ENCODE assay signal across 8 mouse cellular contexts in the genomic region with DNA sequence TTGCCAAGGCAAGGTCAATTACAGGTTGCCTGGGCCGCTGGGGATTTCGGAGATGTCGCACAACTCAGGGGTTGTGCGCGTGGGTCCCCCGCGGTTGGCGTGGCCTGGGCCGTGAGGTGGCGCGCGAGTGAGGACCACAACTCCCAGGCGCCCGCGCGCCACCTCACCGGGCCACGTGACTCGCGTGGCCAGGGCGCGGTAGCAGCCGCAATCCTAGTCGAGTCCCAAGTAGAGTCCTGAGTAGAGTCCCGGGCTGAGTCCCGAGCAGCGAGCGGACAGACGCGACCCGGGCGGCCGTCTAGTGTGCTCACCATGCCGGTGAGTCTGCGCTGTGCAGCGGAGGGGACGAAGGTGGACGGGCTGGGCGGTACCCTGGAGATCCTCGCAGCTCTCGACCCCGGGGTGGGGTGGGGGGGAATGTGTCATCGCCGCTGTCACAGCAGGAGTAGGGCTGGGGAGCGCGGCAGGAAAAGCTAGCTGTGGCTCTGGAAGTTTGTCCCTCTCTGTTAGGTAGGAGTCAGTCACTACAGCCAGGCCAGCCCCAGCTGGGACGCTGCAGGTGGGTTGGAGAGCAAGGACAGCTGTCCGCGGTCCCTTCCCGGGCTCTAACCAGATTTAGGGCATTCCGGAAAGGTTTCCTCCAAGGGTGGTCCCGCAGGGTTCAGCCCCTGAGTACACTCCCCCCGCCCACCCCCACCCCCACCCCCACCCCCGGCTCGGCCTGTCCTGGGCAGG. TPM values are rescaled to one million over a fixed set of nuclear protein-coding genes. Genes with fewer than 3 reads are reported as not detected.
A peak's percentile ranks its signal among the peaks of the same experiment; 100 is the strongest.
DNase-seq lines count a peak whose midpoint lies in the region; ATAC-seq and TF ChIP-seq lines count a peak whose summit lies in the region.

No protein-coding gene starts in this region.

- no peak for TF ChIP-seq CTCF in embryonic fibroblast, embryonic 13.5 days (IDR thresholded peaks at IDR 0.05; ENCODE audit: borderline replicate concordance, insufficient read depth, low read length)
- peak; percentile 38 for TF ChIP-seq CTCF in kidney, postnatal 0 days (IDR thresholded peaks at IDR 0.05; ENCODE audit: low read depth)

- H3K36me3 ChIP-seq in heart, embryonic 13.5 days: peaks cover 3% of the 10 kb centered on the region; the same call in 1 of the 2 replicates
- H3K36me3 ChIP-seq in kidney, postnatal 0 days (ENCODE audit: insufficient read depth, low read length): 0 out of 2 replicates have a peak, but pooled peaks cover 5% of the 10 kb centered on the region
- no peaks in the 10 kb centered on the region for H3K36me3 ChIP-seq in liver, embryonic 12.5 days
- H3K36me3 ChIP-seq in stomach, embryonic 15.5 days: no peaks in the 10 kb centered on the region

- 0 out of 2 replicates have a peak, but pooled peaks cover 7% of the 10 kb centered on the region for H3K4me1 ChIP-seq in embryonic fibroblast, embryonic 13.5 days (ENCODE audit: control insufficient read depth, insufficient read depth, low read length)
- H3K4me1 ChIP-seq in heart, embryonic 13.5 days: peaks cover 36% of the 10 kb centered on the region
- H3K4me1 ChIP-seq in kidney, postnatal 0 days (replicated peaks; ENCODE audit: insufficient read depth, low read length): peaks cover 6% of the 10 kb centered on the region; the same call in 1 of the 2 replicates
- peaks cover 11% of the 10 kb centered on the region for H3K4me1 ChIP-seq in liver, embryonic 12.5 days
- H3K4me1 ChIP-seq in stomach, embryonic 15.5 days: peaks cover 10% of the 10 kb centered on the region

- under 1% methylated on average over 55 of the region's 55 CpGs for WGBS in heart, embryonic 13.5 days
- 0% methylated on average over 54 of the region's 55 CpGs for WGBS in kidney, postnatal 0 days
- WGBS in liver, embryonic 12.5 days (ENCODE audit: insufficient replicate concordance): under 1% methylated on average over 55 of the region's 55 CpGs
- WGBS in stomach, embryonic 15.5 days: under 1% methylated on average over 55 of the region's 55 CpGs

- peak overlapping the region; percentile 90 for H3K9ac ChIP-seq in heart, embryonic 13.5 days
- H3K9ac ChIP-seq in kidney, postnatal 0 days (ENCODE audit: low read depth, low read length): peak overlapping the region; percentile 74
- H3K9ac ChIP-seq in liver, embryonic 12.5 days: peak overlapping the region; percentile 71
- peak overlapping the region; percentile 52; the same call in 1 of the 2 replicates for H3K9ac ChIP-seq in stomach, embryonic 15.5 days

- H3K9me3 ChIP-seq in heart, embryonic 13.5 days: no peaks in the 10 kb centered on the region
- H3K9me3 ChIP-seq in kidney, postnatal 0 days (replicated peaks; ENCODE audit: low read length): no peaks in the 10 kb centered on the region
- no peaks in the 10 kb centered on the region for H3K9me3 ChIP-seq in liver, embryonic 12.5 days (replicated peaks)
- no peaks in the 10 kb centered on the region for H3K9me3 ChIP-seq in stomach, embryonic 15.5 days

- DNase-seq in CD4-positive helper T cell, adult 2 months (ENCODE audit: low read depth, low spot score): peak; percentile 79
- DNase-seq in brain, adult 2 months (ENCODE audit: low read depth, low spot score): peak; percentile 90
- DNase-seq in kidney, postnatal 0 days (ENCODE audit: low spot score): peak; percentile 85
- DNase-seq in natural killer cell, adult 2 months (ENCODE audit: low spot score in 2 of 2): peak; percentile 35 to 40

- peak; percentile 81 for TF ChIP-seq POLR2A in embryonic fibroblast, embryonic 13.5 days (IDR thresholded peaks at IDR 0.05; ENCODE audit: low read depth, low read length)

- ATAC-seq in heart, embryonic 13.5 days (ENCODE audit: extremely low read depth, insufficient number of reproducible peaks, low FRiP score, low TSS enrichment): peak; percentile 65; the same call in 1 of the 2 replicates
- peak; percentile 90 for ATAC-seq in kidney, postnatal 0 days (replicated peaks; ENCODE audit: low FRiP score, low read depth)
- ATAC-seq in liver, embryonic 12.5 days: peak; percentile 79
- peak; percentile 87 for ATAC-seq in stomach, embryonic 15.5 days (ENCODE audit: insufficient read depth, low FRiP score, low read depth)

- H3K27ac ChIP-seq in embryonic fibroblast, embryonic 13.5 days (ENCODE audit: insufficient read depth, low read length): no peak overlapping the region
- H3K27ac ChIP-seq in heart, embryonic 13.5 days (replicated peaks): peak overlapping the region; percentile 83
- H3K27ac ChIP-seq in kidney, postnatal 0 days: peak overlapping the region; percentile 82
- peak overlapping the region; percentile 61 for H3K27ac ChIP-seq in liver, embryonic 12.5 days
- peak overlapping the region; percentile 73 for H3K27ac ChIP-seq in stomach, embryonic 15.5 days

- H3K4me3 ChIP-seq in embryonic fibroblast, embryonic 13.5 days (ENCODE audit: insufficient read depth, low read length): peak overlapping the region; percentile 52
- H3K4me3 ChIP-seq in heart, embryonic 13.5 days: peak overlapping the region; percentile 81
- H3K4me3 ChIP-seq in kidney, postnatal 0 days (replicated peaks; ENCODE audit: low read depth, low read length): peak overlapping the region; percentile 72
- peak overlapping the region; percentile 66 for H3K4me3 ChIP-seq in liver, embryonic 12.5 days
- H3K4me3 ChIP-seq in stomach, embryonic 15.5 days (replicated peaks): peak overlapping the region; percentile 77

- H3K27me3 ChIP-seq in heart, embryonic 13.5 days (replicated peaks): no peaks in the 10 kb centered on the region
- no peaks in the 10 kb centered on the region for H3K27me3 ChIP-seq in kidney, postnatal 0 days (ENCODE audit: insufficient read depth, low read length)
- no peaks in the 10 kb centered on the region for H3K27me3 ChIP-seq in liver, embryonic 12.5 days (replicated peaks)
- H3K27me3 ChIP-seq in stomach, embryonic 15.5 days (replicated peaks): no peaks in the 10 kb centered on the region

- H3K4me2 ChIP-seq in heart, embryonic 13.5 days: peak overlapping the region; percentile 83
- peak overlapping the region; percentile 80 for H3K4me2 ChIP-seq in kidney, postnatal 0 days (ENCODE audit: low read length)
- peak overlapping the region; percentile 94 for H3K4me2 ChIP-seq in liver, embryonic 12.5 days
- H3K4me2 ChIP-seq in stomach, embryonic 15.5 days: peak overlapping the region; percentile 79

RNA-seq across cellular contexts. Expression of a gene that starts 24.1 kb away (rescaled TPM):
- polyA plus RNA-seq in embryonic fibroblast, embryonic 13.5 days (2011; ENCODE audit: insufficient read length, low read depth, missing spikeins): 10.4 and 13.9 TPM in 2 replicates
- 19.7 and 20.3 TPM in 2 replicates for polyA plus RNA-seq in heart, embryonic 13.5 days (2015; fragmentation: Nextera tagmentation; extraction: Ambion mirVana)
- 18.1 and 19.3 TPM in 2 replicates for polyA plus RNA-seq in kidney, postnatal 0 days (2015; fragmentation: Nextera tagmentation; extraction: Ambion mirVana)
- 6.5 and 6.8 TPM in 2 replicates for polyA plus RNA-seq in liver, embryonic 12.5 days (2016; fragmentation: Nextera tagmentation; extraction: Ambion mirVana)
- 21.4 and 23.9 TPM in 2 replicates for polyA plus RNA-seq in stomach, embryonic 15.5 days (2015; fragmentation: Nextera tagmentation; extraction: Ambion mirVana)

RNA-seq across cellular contexts. Expression of a gene that starts 55.6 kb away (rescaled TPM):
- polyA plus RNA-seq in embryonic fibroblast, embryonic 13.5 days (2011; ENCODE audit: insufficient read length, low read depth, missing spikeins): 10.9 and 12.7 TPM in 2 replicates
- polyA plus RNA-seq in heart, embryonic 13.5 days (2015; fragmentation: Nextera tagmentation; extraction: Ambion mirVana): 6.7 and 6.9 TPM in 2 replicates
- polyA plus RNA-seq in kidney, postnatal 0 days (2015; fragmentation: Nextera tagmentation; extraction: Ambion mirVana): 6.6 and 7.0 TPM in 2 replicates
- 0.82 and 1.2 TPM in 2 replicates for polyA plus RNA-seq in liver, embryonic 12.5 days (2016; fragmentation: Nextera tagmentation; extraction: Ambion mirVana)
- polyA plus RNA-seq in stomach, embryonic 15.5 days (2015; fragmentation: Nextera tagmentation; extraction: Ambion mirVana): 8.0 and 8.5 TPM in 2 replicates

Comparison
In these comparisons a context has a peak if more than half of its experiments do, and no peak if none do; other contexts are left out.
1. DNase-seq: peak in every context shown above with its lines; median percentile 90 in brain, adult 2 months; 85 in kidney, postnatal 0 days; 79 in CD4-positive helper T cell, adult 2 months; 38 in natural killer cell, adult 2 months.